Mouse (Mus musculus) small intestine, adult 2 months (tissue): ENCODE measurements around the gene Rpe.
"Not testable (repeated sequence)": the region's sequence is repeated elsewhere in the genome, so short reads cannot be mapped to it uniquely, and the experiment has no call there.

Experiments used
- CTCF ChIP-seq: fragments of 200-500 bp; IDR thresholded peaks from 2 replicates; pipeline ENCODE4 v1.5.1; 2012; ENCODE audit warnings: low read depth, mild to moderate bottlenecking, control low read depth, inconsistent platforms, low read length, moderate library complexity, mixed read lengths; ENCODE audit not compliant: insufficient replicate concordance, insufficient read length; ENCODE audit errors: extremely low read depth
- POLR2A ChIP-seq: fragments of 200-500 bp; IDR thresholded peaks from 2 replicates; pipeline ENCODE4 v1.6.1; 2012; ENCODE audit warnings: low read depth, mild to moderate bottlenecking, control low read depth, inconsistent platforms, low read length, moderate library complexity

DNA sequence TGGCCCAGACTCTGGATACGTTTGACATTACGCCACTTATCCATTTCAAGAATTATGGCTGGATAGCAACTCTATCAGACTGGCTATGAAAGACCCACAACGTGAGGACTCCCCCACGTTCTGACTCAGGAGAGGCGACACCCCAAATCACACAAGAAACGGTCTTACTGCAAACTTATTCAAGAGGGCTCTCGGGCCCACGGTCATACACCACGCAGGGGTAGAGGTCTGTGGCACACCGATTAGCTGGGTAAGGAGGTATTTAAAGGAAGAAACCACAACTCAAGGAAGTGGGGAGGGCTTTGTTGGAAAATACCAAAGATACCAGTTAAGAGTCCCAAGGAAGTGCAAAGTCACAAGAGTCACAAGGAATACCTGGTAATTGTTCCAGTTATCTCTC, 1.0 kb upstream of the Rpe start:
- TF ChIP-seq CTCF, POLR2A: not testable (repeated sequence)
